Mouse (Mus musculus): ENCODE measurements around the gene Tube1. TPM values are rescaled to one million over a fixed set of nuclear protein-coding genes. Genes with fewer than 3 reads are reported as not detected.

The Tube1 gene
- polyA plus RNA-seq, 1 experiment from 2014 or later: 11.7 TPM

Other genes starting within 250 kb of the Tube1 start
- 46.6 and 49.0 TPM in 2 replicates for gene Lama4, start 168.5 kb upstream of the Tube1 start, polyA plus RNA-seq (2015; fragmentation: Nextera tagmentation; extraction: Ambion mirVana)
- gene Fam229b, start 62 bp upstream of the Tube1 start, polyA plus RNA-seq (2015; fragmentation: Nextera tagmentation; extraction: Ambion mirVana): 4.6 and 5.3 TPM in 2 replicates
- gene Ccn6, start 29.8 kb downstream of the Tube1 start, polyA plus RNA-seq (2015; fragmentation: Nextera tagmentation; extraction: Ambion mirVana): 0.16 and 0.20 TPM in 2 replicates
- 14.5 and 16.1 TPM in 2 replicates for gene Fyn, start 234.9 kb downstream of the Tube1 start, polyA plus RNA-seq (2015; fragmentation: Nextera tagmentation; extraction: Ambion mirVana)